Mouse (Mus musculus) midbrain, embryonic 10.5 days (tissue): ENCODE measurements around the gene Cog4. TPM values are rescaled to one million over a fixed set of nuclear protein-coding genes. Genes with fewer than 3 reads are reported as not detected.
"Not testable (repeated sequence)": the region's sequence is repeated elsewhere in the genome, so short reads cannot be mapped to it uniquely, and the experiment has no call there.

Experiments
- DNase-seq: peaks from one replicate; pipeline ENCODE4 v3.0.0-alpha.2; 2017; ENCODE audit warnings: low spot score
- H3K27ac ChIP-seq: fragments of 300-500 bp; sonication (generic); replicated peaks from 2 replicates; pipeline ENCODE4 v1.5.1; 2016; ENCODE audit warnings: mild to moderate bottlenecking
- H3K27me3 ChIP-seq: fragments of 300-500 bp; sonication (generic); 2 replicates; pipeline ENCODE4 v1.6.1; 2016; ENCODE audit warnings: low read depth, mild to moderate bottlenecking; ENCODE audit not compliant: poor library complexity, severe bottlenecking
- H3K36me3 ChIP-seq: fragments of 300-500 bp; sonication (generic); 2 replicates; pipeline ENCODE4 v1.6.1; 2016; ENCODE audit warnings: mild to moderate bottlenecking, moderate library complexity
- H3K4me1 ChIP-seq: fragments of 300-500 bp; sonication (generic); 2 replicates; pipeline ENCODE4 v1.6.1; 2016
- H3K4me3 ChIP-seq: fragments of 300-500 bp; sonication (generic); 2 replicates; pipeline ENCODE4 v1.5.1; 2016; ENCODE audit warnings: mild to moderate bottlenecking, moderate library complexity
- H3K9me3 ChIP-seq: fragments of 300-500 bp; sonication (generic); replicated peaks from 2 replicates; pipeline ENCODE4 v1.6.1; 2016; ENCODE audit warnings: mild to moderate bottlenecking
- WGBS: fragments of 180-500 bp; shearing (Covaris S2); methylation state at CpG from one replicate; pipeline ENCODE4 v1.1.7; 2016; 5-methylcytosine and 5-hydroxymethylcytosine counted together
- polyA plus RNA-seq: library from polyadenylated mRNA; unstranded; fragments of >200 nt; fragmentation: Nextera tagmentation; extraction: Ambion mirVana; gene quantifications from 2 replicates; pipeline ENCODE4 v1.2.1, GENCODE M21; 2016

Cog4 gene
- polyA plus RNA-seq, 1 experiment from 2014 or later, result 78.2 TPM

- peak overlapping the region; percentile 86 for H3K27ac ChIP-seq
- no peaks in the 10 kb centered on the region for H3K9me3 ChIP-seq
- peaks cover 15% of the 10 kb centered on the region for H3K36me3 ChIP-seq
- H3K27me3 ChIP-seq, result no peaks in the 10 kb centered on the region
- peak overlapping the region; percentile 85 for H3K4me3 ChIP-seq
- WGBS, result 52% methylated on average over 2 of the region's 2 CpGs
- H3K4me1 ChIP-seq, result peaks cover 10% of the 10 kb centered on the region
- DNase-seq, result no peak
These were observed 56.2 kb downstream of the Cog4 start for GRCm38 (mm10) chr8:110902579-110902965.

GRCm38 (mm10) chr8:110905404-110905803, 59.0 kb downstream of the Cog4 start:
- no peak overlapping the region for H3K27ac ChIP-seq
- H3K4me3 ChIP-seq, result no peak overlapping the region
- no peaks in the 10 kb centered on the region for H3K36me3 ChIP-seq
- no peaks in the 10 kb centered on the region for H3K27me3 ChIP-seq
- no peak for DNase-seq
- whole genome bisulfite sequencing, result 88% methylated on average over 6 of the region's 6 CpGs
- peaks cover 10% of the 10 kb centered on the region for H3K4me1 ChIP-seq
- H3K9me3 ChIP-seq, result no peaks in the 10 kb centered on the region

GRCm38 (mm10) chr8:110906682-110907081, 60.3 kb downstream of the Cog4 start:
- H3K27me3 ChIP-seq, result no peaks in the 10 kb centered on the region
- H3K27ac ChIP-seq, result no peak overlapping the region
- no peaks in the 10 kb centered on the region for H3K9me3 ChIP-seq
- DNase-seq, result no peak
- WGBS, result 87% methylated on average over 1 of the region's 1 CpGs
- H3K4me1 ChIP-seq, result peaks cover 3% of the 10 kb centered on the region
- no peak overlapping the region for H3K4me3 ChIP-seq
- H3K36me3 ChIP-seq, result no peaks in the 10 kb centered on the region

- H3K4me3 ChIP-seq, H3K4me1 ChIP-seq, H3K27ac ChIP-seq, DNase-seq, H3K27me3 ChIP-seq, H3K9me3 ChIP-seq, H3K36me3 ChIP-seq: not testable (repeated sequence)
These were observed 63.5 kb downstream of the Cog4 start for GRCm38 (mm10) chr8:110909850-110910249.

GRCm38 (mm10) chr8:110911576-110912570, 65.5 kb downstream of the Cog4 start:
- DNase-seq, result no peak

GRCm38 (mm10) chr8:110917415-110917814, 71.0 kb downstream of the Cog4 start:
- 81% methylated on average over 2 of the region's 2 CpGs for WGBS
- H3K4me1 ChIP-seq, result peaks cover 28% of the 10 kb centered on the region
- H3K36me3 ChIP-seq, result peaks cover 6% of the 10 kb centered on the region; the same call in 1 of the 2 replicates

More at GRCm38 (mm10) chr8:110911576-110912570, 65.5 kb downstream of the Cog4 start:
- H3K9me3 ChIP-seq, result no peaks in the 10 kb centered on the region
- no peak overlapping the region for H3K4me3 ChIP-seq
- no peaks in the 10 kb centered on the region for H3K27me3 ChIP-seq
- WGBS, result 83% methylated on average over 15 of the region's 15 CpGs
- no peaks in the 10 kb centered on the region for H3K4me1 ChIP-seq
- H3K36me3 ChIP-seq, result no peaks in the 10 kb centered on the region
- H3K27ac ChIP-seq, result no peak overlapping the region

GRCm38 (mm10) chr8:110918027-110918426, 71.6 kb downstream of the Cog4 start:
- 86% methylated on average over 11 of the region's 11 CpGs for WGBS
- H3K9me3 ChIP-seq, result no peaks in the 10 kb centered on the region
- DNase-seq, result no peak
- H3K36me3 ChIP-seq, result peaks cover 11% of the 10 kb centered on the region; the same call in 1 of the 2 replicates
- H3K4me3 ChIP-seq, result no peak overlapping the region
- no peak overlapping the region for H3K27ac ChIP-seq
- no peaks in the 10 kb centered on the region for H3K27me3 ChIP-seq
- peaks cover 28% of the 10 kb centered on the region for H3K4me1 ChIP-seq

More at GRCm38 (mm10) chr8:110917415-110917814, 71.0 kb downstream of the Cog4 start:
- DNase-seq, result no peak
- Histone ChIP-seq H3K9me3 (no peaks in the 10 kb centered on the region), H3K27me3 (no peaks in the 10 kb centered on the region), H3K4me3 (no peak overlapping the region), H3K27ac (no peak overlapping the region)

- Histone ChIP-seq H3K27me3 (no peaks in the 10 kb centered on the region), H3K4me1 (peaks cover 28% of the 10 kb centered on the region), H3K4me3 (no peak overlapping the region), H3K9me3 (no peaks in the 10 kb centered on the region), H3K27ac (no peak overlapping the region), H3K36me3 (peaks cover 11% of the 10 kb centered on the region; the same call in 1 of the 2 replicates)
- DNase-seq, result no peak
- WGBS, result 79% methylated on average over 8 of the region's 8 CpGs
These were observed 72.1 kb downstream of the Cog4 start for GRCm38 (mm10) chr8:110918460-110918859.

GRCm38 (mm10) chr8:110919341-110920031, 73.1 kb downstream of the Cog4 start, which contains the start of gene St3gal2:
Gene St3gal2, plus strand, starts transcription at chr8:110919922.
- H3K36me3 ChIP-seq, result peaks cover 14% of the 10 kb centered on the region; the same call in 1 of the 2 replicates
- no peaks in the 10 kb centered on the region for H3K9me3 ChIP-seq
- 1% methylated on average over 27 of the region's 36 CpGs for WGBS
- peak within 1 kb of the TSS; percentile 97 for H3K27ac ChIP-seq
- no peaks in the 10 kb centered on the region for H3K27me3 ChIP-seq
- H3K4me1 ChIP-seq, result peaks cover 28% of the 10 kb centered on the region
- peak within 1 kb of the TSS; percentile 88 for H3K4me3 ChIP-seq
- peak; percentile 95 for DNase-seq

GRCm38 (mm10) chr8:110920032-110920772, 73.8 kb downstream of the Cog4 start:
- Histone ChIP-seq H3K27me3 (no peaks in the 10 kb centered on the region), H3K36me3 (peaks cover 18% of the 10 kb centered on the region; the same call in 1 of the 2 replicates), H3K9me3 (no peaks in the 10 kb centered on the region), H3K4me3 (peak overlapping the region; percentile 88), H3K27ac (peak overlapping the region; percentile 97), H3K4me1 (peaks cover 28% of the 10 kb centered on the region)
- no peak for DNase-seq
- WGBS, result 3% methylated on average over 33 of the region's 37 CpGs

- WGBS, result 39% methylated on average over 3 of the region's 3 CpGs
- peak; percentile 18 for DNase-seq
- Histone ChIP-seq H3K27me3 (no peaks in the 10 kb centered on the region), H3K36me3 (peaks cover 18% of the 10 kb centered on the region; the same call in 1 of the 2 replicates), H3K4me3 (peak overlapping the region; percentile 88), H3K27ac (peak overlapping the region; percentile 97), H3K9me3 (no peaks in the 10 kb centered on the region), H3K4me1 (peaks cover 28% of the 10 kb centered on the region)
These were observed 74.4 kb downstream of the Cog4 start for GRCm38 (mm10) chr8:110920773-110921277.
